ENCODE assay signal across 8 mouse cellular contexts in genomic region chr2:92055101-92055813, GRCm38 (mm10). TPM values are rescaled to one million over a fixed set of nuclear protein-coding genes. Genes with fewer than 3 reads are reported as not detected.
DNase-seq lines count a peak whose midpoint lies in the region; ATAC-seq and TF ChIP-seq lines count a peak whose summit lies in the region.

No protein-coding gene starts in this region.

- H3K4me3 ChIP-seq in E14TG2a.4 (replicated peaks; ENCODE audit: low read length): peak overlapping the region; percentile 55
- H3K4me3 ChIP-seq in forebrain, embryonic 14.5 days (ENCODE audit: low read depth, low read length): peak overlapping the region; percentile 28
- H3K4me3 ChIP-seq in liver, postnatal 0 days (ENCODE audit: low read depth, low read length): peak overlapping the region; percentile 41
- peak overlapping the region; percentile 37 for H3K4me3 ChIP-seq in neural tube, embryonic 13.5 days
- H3K4me3 ChIP-seq in testis, adult 2 months (ENCODE audit: control insufficient read depth, low read depth, low read length): peak overlapping the region; percentile 48

- no peak for TF ChIP-seq EP300 in liver, postnatal 0 days (IDR thresholded peaks at IDR 0.05; ENCODE audit: low read depth)

- WGBS in forebrain, embryonic 14.5 days: 4% methylated on average over 38 of the region's 38 CpGs
- WGBS in liver, postnatal 0 days (ENCODE audit: insufficient replicate concordance): 4% methylated on average over 38 of the region's 38 CpGs
- 4% methylated on average over 38 of the region's 38 CpGs for WGBS in neural tube, embryonic 13.5 days

- TF ChIP-seq POLR2A in testis, adult 2 months (IDR thresholded peaks at IDR 0.05; ENCODE audit: control insufficient read depth, low read depth, low read length): no peak; the same call in none of the 2 replicates

- peak overlapping the region; percentile 53 for H3K9ac ChIP-seq in forebrain, embryonic 14.5 days (ENCODE audit: low read length)
- H3K9ac ChIP-seq in liver, postnatal 0 days (replicated peaks): peak overlapping the region; percentile 41
- peak overlapping the region; percentile 63 for H3K9ac ChIP-seq in neural tube, embryonic 13.5 days

- 0 out of 2 replicates have a peak overlapping the region, but pooled peaks have one; percentile 6 for H3K27ac ChIP-seq in forebrain, embryonic 14.5 days (ENCODE audit: low read depth, low read length)
- peak overlapping the region; percentile 62 for H3K27ac ChIP-seq in liver, postnatal 0 days (ENCODE audit: low read depth)
- H3K27ac ChIP-seq in neural tube, embryonic 13.5 days (replicated peaks): peak overlapping the region; percentile 52; the same call in 1 of the 2 replicates
- peak overlapping the region; percentile 22; the same call in 1 of the 2 replicates for H3K27ac ChIP-seq in testis, adult 2 months (ENCODE audit: control insufficient read depth, insufficient read depth, low read depth, low read length)

- H3K36me3 ChIP-seq in E14TG2a.4 (ENCODE audit: insufficient read depth, low read length): no peaks in the 10 kb centered on the region
- no peaks in the 10 kb centered on the region for H3K36me3 ChIP-seq in forebrain, embryonic 14.5 days (ENCODE audit: control insufficient read depth, insufficient read depth, low read length)
- no peaks in the 10 kb centered on the region for H3K36me3 ChIP-seq in liver, postnatal 0 days (replicated peaks; ENCODE audit: insufficient read depth, low read length)
- no peaks in the 10 kb centered on the region for H3K36me3 ChIP-seq in neural tube, embryonic 13.5 days
- no peaks in the 10 kb centered on the region for H3K36me3 ChIP-seq in testis, adult 2 months (ENCODE audit: control insufficient read depth, insufficient read depth, low read length)

- H3K27me3 ChIP-seq in E14TG2a.4 (ENCODE audit: insufficient read depth, low read length): peaks cover 93% of the 10 kb centered on the region
- H3K27me3 ChIP-seq in forebrain, embryonic 14.5 days (replicated peaks; ENCODE audit: control insufficient read depth, insufficient read depth, low read length): peaks cover 12% of the 10 kb centered on the region
- H3K27me3 ChIP-seq in liver, postnatal 0 days (ENCODE audit: insufficient read depth, low read length): peaks cover 29% of the 10 kb centered on the region
- H3K27me3 ChIP-seq in neural tube, embryonic 13.5 days: peaks cover 51% of the 10 kb centered on the region
- no peaks in the 10 kb centered on the region for H3K27me3 ChIP-seq in testis, adult 2 months (ENCODE audit: control insufficient read depth, insufficient read depth, low read length)

- peak; percentile 49 for ATAC-seq in forebrain, embryonic 14.5 days
- ATAC-seq in liver, postnatal 0 days: peak; percentile 82
- peak; percentile 26; the same call in 1 of the 2 replicates for ATAC-seq in neural tube, embryonic 13.5 days (ENCODE audit: low read depth)

- no peaks in the 10 kb centered on the region for H3K9me3 ChIP-seq in E14TG2a.4 (ENCODE audit: low read length)
- no peaks in the 10 kb centered on the region for H3K9me3 ChIP-seq in forebrain, embryonic 14.5 days (replicated peaks; ENCODE audit: control insufficient read depth, low read length)
- H3K9me3 ChIP-seq in liver, postnatal 0 days (ENCODE audit: low read length): no peaks in the 10 kb centered on the region
- H3K9me3 ChIP-seq in neural tube, embryonic 13.5 days: no peaks in the 10 kb centered on the region

- H3K4me2 ChIP-seq in forebrain, embryonic 14.5 days (ENCODE audit: low read length): peak overlapping the region; percentile 69
- peak overlapping the region; percentile 79 for H3K4me2 ChIP-seq in liver, postnatal 0 days (ENCODE audit: low read depth, low read length)
- peak overlapping the region; percentile 76 for H3K4me2 ChIP-seq in neural tube, embryonic 13.5 days

- peak; percentile 36 for DNase-seq in c-Kit-negative CD71-positive TER-119-positive erythroid progenitor cells, embryonic 14.5 days (ENCODE audit: low read depth, low spot score)
- peak; percentile 92 for DNase-seq in forebrain, embryonic 14.5 days (ENCODE audit: low spot score)
- peak; percentile 94 to 96 for DNase-seq in heart, postnatal 14 days
- DNase-seq in layer of hippocampus, adult 11-12 months (ENCODE audit: low spot score): peak; percentile 86
- peak; percentile 86 for DNase-seq in liver, postnatal 0 days

- no peak for TF ChIP-seq CTCF in E14TG2a.4 (conservative IDR thresholded peaks at IDR 0.05; ENCODE audit: low read length)
- no peak for TF ChIP-seq CTCF in liver, postnatal 0 days (IDR thresholded peaks at IDR 0.05; ENCODE audit: low read depth)
- no peak for TF ChIP-seq CTCF in testis, adult 2 months (IDR thresholded peaks at IDR 0.05; ENCODE audit: control insufficient read depth, insufficient read depth, insufficient replicate concordance, low read depth, low read length)

- intact Hi-C loops in heart, postnatal 14 days (cut with DNase I): loop anchor here (5.0 kb wide), 4 partner anchors 33 to 377 kb away; partner anchors contain the start of genes Creb3l1 and Cry2

- peaks cover 45% of the 10 kb centered on the region for H3K4me1 ChIP-seq in E14TG2a.4 (replicated peaks; ENCODE audit: low read depth, low read length)
- H3K4me1 ChIP-seq in forebrain, embryonic 14.5 days (ENCODE audit: control insufficient read depth, insufficient read depth, low read length): peaks cover 5% of the 10 kb centered on the region; the same call in 1 of the 2 replicates
- H3K4me1 ChIP-seq in liver, postnatal 0 days (ENCODE audit: insufficient read depth): peaks cover 26% of the 10 kb centered on the region
- H3K4me1 ChIP-seq in neural tube, embryonic 13.5 days (replicated peaks): peaks cover 29% of the 10 kb centered on the region
- H3K4me1 ChIP-seq in testis, adult 2 months (ENCODE audit: control insufficient read depth, insufficient read depth, low read length): peaks cover 14% of the 10 kb centered on the region

RNA-seq across cellular contexts. Expression of gene Creb3l1, which starts 31.0 kb away (rescaled TPM):
- 0.80 and 1.3 TPM in 2 replicates for polyA plus RNA-seq in forebrain, embryonic 14.5 days (2014; fragmentation: Nextera tagmentation; extraction: Ambion mirVana)
- total RNA-seq in heart, postnatal 14 days (2021): 1 to 10 TPM; 8.0 to 8.5 TPM
- polyA plus RNA-seq in liver, postnatal 0 days (2015; fragmentation: Nextera tagmentation; extraction: Ambion mirVana): 0.63 TPM in 2 replicates
- polyA plus RNA-seq in neural tube, embryonic 13.5 days (2015; fragmentation: Nextera tagmentation; extraction: Ambion mirVana): 3.3 and 3.7 TPM in 2 replicates
- polyA plus RNA-seq in testis, adult 2 months (2012; rRNA removed): 2.6 and 3.1 TPM in 2 replicates

RNA-seq across cellular contexts. Expression of gene Phf21a, which starts 37.7 kb away (rescaled TPM):
- 37.5 and 39.2 TPM in 2 replicates for polyA plus RNA-seq in forebrain, embryonic 14.5 days (2014; fragmentation: Nextera tagmentation; extraction: Ambion mirVana)
- total RNA-seq in heart, postnatal 14 days (2021): 10 to 100 TPM; 32.6 to 33.6 TPM
- polyA plus RNA-seq in liver, postnatal 0 days (2015; fragmentation: Nextera tagmentation; extraction: Ambion mirVana): 2.7 TPM in 2 replicates
- 38.5 and 49.1 TPM in 2 replicates for polyA plus RNA-seq in neural tube, embryonic 13.5 days (2015; fragmentation: Nextera tagmentation; extraction: Ambion mirVana)
- 68.2 and 78.4 TPM in 2 replicates for polyA plus RNA-seq in testis, adult 2 months (2012; rRNA removed)

Comparison
In these comparisons a context has a peak if more than half of its experiments do, and no peak if none do; other contexts are left out.
1. Peak in every context shown above with its lines: DNase-seq, ATAC-seq, H3K4me3 ChIP-seq and H3K27ac ChIP-seq.
2. DNase-seq: peak in every context shown above with its lines; median percentile 95 in heart, postnatal 14 days; 92 in forebrain, embryonic 14.5 days; 86 in layer of hippocampus, adult 11-12 months; 86 in liver, postnatal 0 days; 36 in c-Kit-negative CD71-positive TER-119-positive erythroid progenitor cells, embryonic 14.5 days.
3. ATAC-seq: peak in every context shown above with its lines; median percentile 82 in liver, postnatal 0 days; 49 in forebrain, embryonic 14.5 days; 26 in neural tube, embryonic 13.5 days.
4. H3K27ac ChIP-seq: peak in every context shown above with its lines; median percentile 62 in liver, postnatal 0 days; 52 in neural tube, embryonic 13.5 days; 22 in testis, adult 2 months; 6 in forebrain, embryonic 14.5 days.
5. RNA of gene Phf21a, which starts 37.7 kb away (polyA plus RNA-seq): 68.2 to 78.4 TPM in testis, adult 2 months, 38.5 to 49.1 TPM in neural tube, embryonic 13.5 days and 37.5 to 39.2 TPM in forebrain, embryonic 14.5 days; 2.7 TPM in liver, postnatal 0 days; every median in the first group is over 10 times any median in the second.